Mouse (Mus musculus): Measurements from ENCODE around the gene Bag6.

DNA sequence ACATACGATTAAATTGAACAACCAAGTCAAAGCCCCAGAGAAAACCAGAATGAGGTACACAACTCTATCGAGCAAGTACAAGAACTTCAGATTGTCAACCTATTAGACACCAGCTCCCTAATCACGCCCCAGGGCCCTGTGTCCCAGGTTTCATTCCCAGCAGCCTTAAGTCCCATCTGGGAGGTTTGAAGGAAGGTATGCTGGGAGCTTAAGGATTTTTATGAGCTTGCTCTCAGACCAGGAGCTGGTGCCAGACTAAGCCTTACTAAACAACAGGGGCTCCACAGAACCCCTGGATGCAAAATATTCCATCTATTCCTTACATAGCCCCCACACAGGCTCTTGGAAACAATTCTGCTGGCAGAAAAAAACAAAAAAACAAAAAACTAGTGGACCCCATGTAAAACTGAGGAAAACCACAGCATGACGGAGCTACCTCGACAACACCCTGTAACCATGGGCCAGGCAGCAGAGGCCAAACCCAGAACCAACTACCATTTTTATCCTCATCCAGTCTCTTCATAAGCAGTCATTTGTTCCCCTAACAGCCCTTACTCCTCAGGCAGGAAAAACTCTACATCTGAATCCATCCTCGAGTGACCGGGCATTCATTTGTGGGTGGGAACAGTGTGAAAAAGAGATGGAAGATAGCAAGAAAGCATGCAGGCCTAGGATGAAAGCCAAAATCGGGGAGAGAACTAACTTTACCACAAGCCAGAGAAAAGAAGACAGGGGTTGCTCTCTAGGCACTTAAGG lies 28.5 kb downstream of the Bag6 start:
- TF ChIP-seq CTCF (IDR thresholded peaks at IDR 0.05; ENCODE audit: low read depth, low read length) (no peak), GATA1 (IDR thresholded peaks at IDR 0.05; ENCODE audit: borderline replicate concordance, low read length) (no peak), GATA2 (IDR thresholded peaks at IDR 0.05; ENCODE audit: borderline replicate concordance, low read depth, low read length) (no peak), POLR2AphosphoS5 (IDR thresholded peaks at IDR 0.05; ENCODE audit: insufficient replicate concordance, low read depth, low read length) (no peak), TAL1 (conservative IDR thresholded peaks at IDR 0.05; ENCODE audit: low read depth, low read length) (no peak)

All from G1E (cell line).